Comparison of ENCODE assay signal across 8 mouse cellular contexts in the genomic region with DNA sequence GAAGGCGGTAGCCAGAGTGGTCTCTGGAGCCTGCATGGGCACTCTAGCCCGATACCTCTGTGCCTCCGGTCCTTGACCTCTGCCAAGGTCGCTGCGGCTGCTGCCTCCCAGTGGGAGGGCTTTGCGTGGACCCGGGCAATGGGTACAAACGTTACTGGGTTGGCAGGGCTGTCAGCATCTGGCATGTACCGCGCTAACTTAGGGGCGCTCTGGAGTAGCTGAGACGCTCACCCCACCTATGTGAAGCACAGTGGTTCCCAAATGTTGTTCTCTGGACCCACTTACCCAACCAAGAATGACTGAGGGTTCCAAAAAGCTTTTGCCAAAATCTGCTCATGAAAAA. TPM values are rescaled to one million over a fixed set of nuclear protein-coding genes. Genes with fewer than 3 reads are reported as not detected.
A peak's percentile ranks its signal among the peaks of the same experiment; 100 is the strongest.
DNase-seq lines count a peak whose midpoint lies in the region; ATAC-seq lines count a peak whose summit lies in the region.

No protein-coding gene starts in this region.

- ATAC-seq in heart, embryonic 15.5 days (replicated peaks; ENCODE audit: insufficient number of reproducible peaks, insufficient read depth, low FRiP score, low read depth): peak; percentile 27; the same call in 1 of the 2 replicates
- peak; percentile 74 for ATAC-seq in activated CD4-positive, CD25-positive, alpha-beta regulatory T cell, adult 4 months
- peak; percentile 61 for ATAC-seq in hindbrain, embryonic 14.5 days (ENCODE audit: low FRiP score)
- ATAC-seq in midbrain, embryonic 13.5 days: no peak

- no peaks in the 10 kb centered on the region for H3K36me3 ChIP-seq in heart, embryonic 15.5 days
- H3K36me3 ChIP-seq in hindbrain, embryonic 14.5 days (replicated peaks; ENCODE audit: control insufficient read depth, insufficient read depth): no peaks in the 10 kb centered on the region
- H3K36me3 ChIP-seq in midbrain, embryonic 13.5 days: no peaks in the 10 kb centered on the region

- H3K27ac ChIP-seq in heart, embryonic 15.5 days: peak overlapping the region; percentile 71
- H3K27ac ChIP-seq in hindbrain, embryonic 14.5 days: no peak overlapping the region
- H3K27ac ChIP-seq in midbrain, embryonic 13.5 days: no peak overlapping the region

- H3K27me3 ChIP-seq in heart, embryonic 15.5 days: no peaks in the 10 kb centered on the region
- H3K27me3 ChIP-seq in hindbrain, embryonic 14.5 days (ENCODE audit: control insufficient read depth, insufficient read depth, low read length): no peaks in the 10 kb centered on the region
- 0 out of 2 replicates have a peak, but pooled peaks cover 7% of the 10 kb centered on the region for H3K27me3 ChIP-seq in midbrain, embryonic 13.5 days

- intact Hi-C loops in heart, postnatal 36 days (cut with DNase I): no loop called here

- H3K4me2 ChIP-seq in heart, embryonic 15.5 days: peak overlapping the region; percentile 83
- peak overlapping the region; percentile 60 for H3K4me2 ChIP-seq in hindbrain, embryonic 14.5 days (replicated peaks)
- H3K4me2 ChIP-seq in midbrain, embryonic 13.5 days (replicated peaks): peak overlapping the region; percentile 59

- no peaks in the 10 kb centered on the region for H3K9me3 ChIP-seq in heart, embryonic 15.5 days (replicated peaks)
- H3K9me3 ChIP-seq in hindbrain, embryonic 14.5 days (ENCODE audit: control insufficient read depth, low read length): no peaks in the 10 kb centered on the region
- H3K9me3 ChIP-seq in midbrain, embryonic 13.5 days: no peaks in the 10 kb centered on the region

- H3K4me3 ChIP-seq in heart, embryonic 15.5 days: peak overlapping the region; percentile 80
- H3K4me3 ChIP-seq in hindbrain, embryonic 14.5 days (replicated peaks; ENCODE audit: low read length): peak overlapping the region; percentile 50
- H3K4me3 ChIP-seq in midbrain, embryonic 13.5 days (replicated peaks): peak overlapping the region; percentile 62

- peaks cover 24% of the 10 kb centered on the region for H3K4me1 ChIP-seq in heart, embryonic 15.5 days (replicated peaks)
- no peaks in the 10 kb centered on the region for H3K4me1 ChIP-seq in hindbrain, embryonic 14.5 days (replicated peaks; ENCODE audit: control insufficient read depth, insufficient read depth, low read length)
- H3K4me1 ChIP-seq in midbrain, embryonic 13.5 days (replicated peaks): 0 out of 2 replicates have a peak, but pooled peaks cover 5% of the 10 kb centered on the region

- peak overlapping the region; percentile 75 for H3K9ac ChIP-seq in heart, embryonic 15.5 days
- H3K9ac ChIP-seq in hindbrain, embryonic 14.5 days: peak overlapping the region; percentile 60
- H3K9ac ChIP-seq in midbrain, embryonic 13.5 days (replicated peaks): peak overlapping the region; percentile 59

- 1% methylated on average over 12 of the region's 12 CpGs for WGBS in heart, embryonic 15.5 days
- WGBS in hindbrain, embryonic 14.5 days: 1% methylated on average over 12 of the region's 12 CpGs
- under 1% methylated on average over 12 of the region's 12 CpGs for WGBS in midbrain, embryonic 13.5 days

- DNase-seq in heart, postnatal 36 days: no peak
- no peak for DNase-seq in hindbrain, embryonic 14.5 days (ENCODE audit: low spot score)
- DNase-seq in layer of hippocampus, postnatal 10 days (ENCODE audit: low spot score in 2 of 2): no peak
- DNase-seq in spleen, postnatal 14 days (ENCODE audit: low spot score in 2 of 2): no peak
- no peak for DNase-seq in urinary bladder, adult 18-20 months (ENCODE audit: low spot score in 2 of 2)

RNA-seq across cellular contexts. Expression of a gene that starts 0.3 kb away (rescaled TPM):
- polyA plus RNA-seq in heart, embryonic 15.5 days (2015; fragmentation: Nextera tagmentation; extraction: Ambion mirVana): 68.5 and 87.2 TPM in 2 replicates
- 100 to 1,000 TPM; 113 to 122 TPM for total RNA-seq in heart, postnatal 36 days (2021)
- polyA plus RNA-seq in activated CD4-positive, CD25-positive, alpha-beta regulatory T cell, adult 4 months (2017; shearing (Covaris generic)): 10 to 100 TPM; 10.6 to 11.0 TPM
- polyA plus RNA-seq in hindbrain, embryonic 14.5 days (2014; fragmentation: Nextera tagmentation; extraction: Ambion mirVana): 13.1 and 16.3 TPM in 2 replicates
- 23.9 and 24.1 TPM in 2 replicates for polyA plus RNA-seq in midbrain, embryonic 13.5 days (2015; fragmentation: Nextera tagmentation; extraction: Ambion mirVana)
- total RNA-seq in layer of hippocampus, postnatal 10 days (2021): 10 to 100 TPM; 22.5 to 24.1 TPM
